Mouse (Mus musculus): ENCODE results near the gene Pbx2.

DNA sequence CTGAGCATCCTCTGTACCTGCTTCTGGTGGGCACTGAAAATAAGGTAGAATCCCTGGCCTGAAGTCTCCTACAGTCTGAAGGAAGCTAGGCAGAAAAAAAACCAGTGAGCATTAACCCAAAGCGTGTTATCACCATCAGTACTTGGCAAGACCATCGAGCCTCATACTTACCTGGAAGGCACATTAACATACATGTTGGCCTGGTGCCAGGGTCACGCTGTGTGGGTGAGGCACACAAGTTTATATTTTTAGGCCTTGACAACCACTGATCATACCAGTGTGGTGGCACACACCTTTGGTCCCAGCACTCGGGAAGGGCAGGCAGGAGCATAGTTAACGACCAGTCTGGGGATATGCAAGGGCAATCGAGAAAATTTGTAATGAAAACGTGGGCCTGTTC lies 16.9 kb downstream of the Pbx2 start:
- TF ChIP-seq CTCF (IDR thresholded peaks at IDR 0.05; ENCODE audit: low read depth, low read length): no peak
- no peak for TF ChIP-seq POLR2A (IDR thresholded peaks at IDR 0.05; ENCODE audit: insufficient read depth, low read length)
